Mouse (Mus musculus) limb, embryonic 13.5 days (tissue): ENCODE measurements at regions not wholly inside any gene's neighbourhood (a gene's known extent, or its start where the extent isn't known, plus 50 kb on each side); places are given as distances from the start of the nearest gene placed in this dataset.
"Not testable (repeated sequence)": the region's sequence is repeated elsewhere in the genome, so short reads cannot be mapped to it uniquely, and the experiment has no call there.

Experiments used
- ATAC-seq: fragments of 200-750 bp; cut with Nextera tagmentation; 2 replicates; pipeline ENCODE4 v1.8.0; 2017; ENCODE audit warnings: low read depth, moderate number of reproducible peaks, moderate TSS enrichment; ENCODE audit not compliant: low FRiP score
- H3K27ac ChIP-seq: fragments of 300-500 bp; sonication (generic); 2 replicates; pipeline ENCODE4 v1.5.1; 2015; ENCODE audit warnings: inconsistent platforms, mild to moderate bottlenecking, moderate library complexity
- H3K27me3 ChIP-seq: fragments of 300-500 bp; sonication (generic); 2 replicates; pipeline ENCODE4 v1.6.1; 2015; ENCODE audit warnings: mild to moderate bottlenecking, inconsistent platforms
- H3K36me3 ChIP-seq: fragments of 300-500 bp; sonication (generic); 2 replicates; pipeline ENCODE4 v1.6.1; 2015; ENCODE audit warnings: inconsistent platforms, mild to moderate bottlenecking, moderate library complexity
- H3K4me1 ChIP-seq: fragments of 300-500 bp; sonication (generic); 2 replicates; pipeline ENCODE4 v1.6.1; 2015; ENCODE audit warnings: inconsistent platforms
- H3K4me2 ChIP-seq: fragments of 300-500 bp; sonication (generic); replicated peaks from 2 replicates; pipeline ENCODE4 v1.6.1; 2015; ENCODE audit warnings: inconsistent platforms, mild to moderate bottlenecking, moderate library complexity
- H3K4me3 ChIP-seq: fragments of 300-500 bp; sonication (generic); 2 replicates; pipeline ENCODE4 v1.5.1; 2015; ENCODE audit warnings: moderate library complexity, mild to moderate bottlenecking, inconsistent platforms
- H3K9ac ChIP-seq: fragments of 300-500 bp; sonication (generic); 2 replicates; pipeline ENCODE4 v1.6.1; 2015; ENCODE audit warnings: mild to moderate bottlenecking, inconsistent platforms
- H3K9me3 ChIP-seq: fragments of 300-500 bp; sonication (generic); 2 replicates; pipeline ENCODE4 v1.6.1; 2016; ENCODE audit warnings: inconsistent platforms
- WGBS: fragments of 180-500 bp; shearing (Covaris S2); methylation state at CpG from one replicate; pipeline ENCODE4 v1.1.7; 2015; 5-methylcytosine and 5-hydroxymethylcytosine counted together

- Histone ChIP-seq H3K9me3 (peaks cover 46% of the 10 kb centered on the region), H3K36me3 (no peaks in the 10 kb centered on the region), H3K4me2 (no peak overlapping the region), H3K4me3 (no peak overlapping the region), H3K27me3 (no peaks in the 10 kb centered on the region), H3K9ac (no peak overlapping the region), H3K27ac (no peak overlapping the region), H3K4me1 (no peaks in the 10 kb centered on the region)
- ATAC-seq = no peak
- 75% methylated on average over 4 of the region's 4 CpGs for WGBS
Measured at GRCm38 (mm10) chr12:19125541-19125940, 611.2 kb downstream of the 5730507C01Rik start.

GRCm38 (mm10) chr12:19175631-19176030 lies 661.3 kb downstream of the 5730507C01Rik start:
- H3K9ac ChIP-seq = no peak overlapping the region
- H3K27me3 ChIP-seq = no peaks in the 10 kb centered on the region
- H3K4me1 ChIP-seq = no peaks in the 10 kb centered on the region
- no peak overlapping the region for H3K27ac ChIP-seq
- H3K4me3 ChIP-seq = no peak overlapping the region
- 12% methylated on average over 31 of the region's 43 CpGs for WGBS
- no peak for ATAC-seq
- H3K9me3 ChIP-seq = peaks cover 28% of the 10 kb centered on the region
- no peaks in the 10 kb centered on the region for H3K36me3 ChIP-seq
- no peak overlapping the region for H3K4me2 ChIP-seq

- H3K27me3 ChIP-seq = no peaks in the 10 kb centered on the region
- ATAC-seq = no peak
- H3K9ac ChIP-seq = no peak overlapping the region
- no peaks in the 10 kb centered on the region for H3K4me1 ChIP-seq
- no peak overlapping the region for H3K4me2 ChIP-seq
- no peak overlapping the region for H3K4me3 ChIP-seq
- no peak overlapping the region for H3K27ac ChIP-seq
- H3K36me3 ChIP-seq = no peaks in the 10 kb centered on the region
- 93% methylated on average over 5 of the region's 5 CpGs for WGBS
- peaks cover 38% of the 10 kb centered on the region for H3K9me3 ChIP-seq
Measured at GRCm38 (mm10) chr12:19192396-19192795, 678.1 kb downstream of the 5730507C01Rik start.

GRCm38 (mm10) chr12:19193041-19193440 lies 678.7 kb downstream of the 5730507C01Rik start:
- not testable (repeated sequence) for H3K27ac ChIP-seq, H3K4me1 ChIP-seq, H3K4me3 ChIP-seq, H3K27me3 ChIP-seq, H3K36me3 ChIP-seq, H3K9ac ChIP-seq, H3K4me2 ChIP-seq, ATAC-seq
- peaks cover 38% of the 10 kb centered on the region for H3K9me3 ChIP-seq
- 89% methylated on average over 3 of the region's 3 CpGs for WGBS

GRCm38 (mm10) chr12:19223996-19224395 lies 709.7 kb downstream of the 5730507C01Rik start:
- H3K4me3 ChIP-seq, H3K36me3 ChIP-seq, H3K9ac ChIP-seq, H3K27ac ChIP-seq, ATAC-seq, H3K9me3 ChIP-seq, H3K27me3 ChIP-seq, H3K4me2 ChIP-seq, H3K4me1 ChIP-seq: not testable (repeated sequence)
- WGBS = 84% methylated on average over 1 of the region's 1 CpGs

GRCm38 (mm10) chr12:19246731-19247130 lies 707.6 kb upstream of the Gm21863 start:
- not testable (repeated sequence) for H3K36me3 ChIP-seq, H3K9ac ChIP-seq, H3K4me2 ChIP-seq, H3K27ac ChIP-seq, H3K4me1 ChIP-seq, H3K4me3 ChIP-seq, H3K27me3 ChIP-seq, ATAC-seq
- H3K9me3 ChIP-seq = peaks cover 19% of the 10 kb centered on the region
- WGBS = 93% methylated on average over 22 of the region's 23 CpGs

- H3K27ac ChIP-seq, ATAC-seq: not testable (repeated sequence)
- peak overlapping the region; percentile 64 for H3K9ac ChIP-seq
Measured at GRCm38 (mm10) chr12:19288271-19288890, 665.9 kb upstream of the Gm21863 start.

GRCm38 (mm10) chr12:19289038-19289437 lies 665.3 kb upstream of the Gm21863 start:
- peak overlapping the region; percentile 48 for H3K4me3 ChIP-seq
- peak overlapping the region; percentile 52 for H3K4me2 ChIP-seq
- H3K4me1 ChIP-seq, H3K27me3 ChIP-seq, H3K9me3 ChIP-seq, H3K36me3 ChIP-seq, ATAC-seq, H3K27ac ChIP-seq: not testable (repeated sequence)
- WGBS = 41% methylated on average over 18 of the region's 18 CpGs
- peak overlapping the region; percentile 64 for H3K9ac ChIP-seq

More at GRCm38 (mm10) chr12:19288271-19288890, 665.9 kb upstream of the Gm21863 start:
- not testable (repeated sequence) for H3K9me3 ChIP-seq, H3K27me3 ChIP-seq, H3K4me1 ChIP-seq, H3K36me3 ChIP-seq
- H3K4me3 ChIP-seq = peak overlapping the region; percentile 48
- H3K4me2 ChIP-seq = peak overlapping the region; percentile 52
- WGBS = 5% methylated on average over 68 of the region's 75 CpGs

GRCm38 (mm10) chr12:19292068-19292770 lies 662.1 kb upstream of the Gm21863 start:
- H3K27me3 ChIP-seq = not testable (repeated sequence)

More at GRCm38 (mm10) chr12:19292068-19292770, 662.1 kb upstream of the Gm21863 start:
- not testable (repeated sequence) for H3K9ac ChIP-seq, H3K4me3 ChIP-seq, H3K4me1 ChIP-seq, ATAC-seq, H3K36me3 ChIP-seq, H3K27ac ChIP-seq, H3K4me2 ChIP-seq
- peaks cover 14% of the 10 kb centered on the region; the same call in 1 of the 2 replicates for H3K9me3 ChIP-seq
- WGBS = 91% methylated on average over 3 of the region's 3 CpGs
